Mouse (Mus musculus): ENCODE measurements at regions not wholly inside any gene's neighbourhood (a gene's known extent, or its start where the extent isn't known, plus 50 kb on each side); places are given as distances from the start of the nearest gene placed in this dataset.

DNA sequence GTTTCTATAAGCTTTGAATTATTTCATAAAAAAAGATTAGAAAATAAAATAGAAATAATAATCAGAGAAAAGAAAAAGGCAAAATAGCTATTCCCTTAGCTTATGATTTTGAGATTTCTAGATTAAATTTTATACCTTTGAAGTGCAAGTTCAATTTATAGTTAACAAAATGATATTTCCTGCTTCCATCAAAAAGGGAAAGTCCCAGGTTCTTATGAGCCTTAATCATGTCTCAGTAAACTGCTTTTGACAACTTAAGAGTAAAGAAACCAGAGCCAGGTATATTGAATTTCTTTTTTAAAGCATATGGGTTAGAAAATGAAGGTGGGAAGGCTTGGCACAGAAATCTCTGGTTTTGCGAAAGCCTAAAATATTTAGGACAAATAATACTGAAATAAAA lies 733.4 kb upstream of the Tbl1xr1 start:
- in situ Hi-C loops (cut with MboI; ENCODE audit: low pct_ligation_motif_present, low pct_unique_long_range_greater_than_20kb, low sequenced_read_pairs) (no loop called here), dilution Hi-C loops (cut with MboI; ENCODE audit: extremely low pct_ligation_motif_present, extremely low pct_unique_long_range_greater_than_20kb, low sequenced_read_pairs) (no loop called here)
- H3K9me3 ChIP-seq (replicated peaks; ENCODE audit: low read length): no peaks in the 10 kb centered on the region
- H3K9ac ChIP-seq (ENCODE audit: insufficient read depth, low read depth): no peak overlapping the region
- no peaks in the 10 kb centered on the region for H3K27me3 ChIP-seq (replicated peaks)
- no peaks in the 10 kb centered on the region for H3K79me2 ChIP-seq (replicated peaks; ENCODE audit: control insufficient read depth, extremely low read depth, insufficient read depth, poor library complexity, severe bottlenecking)
- TF ChIP-seq TCF12 (IDR thresholded peaks at IDR 0.05; ENCODE audit: low read depth, low read length) (no peak), RCOR1 (conservative IDR thresholded peaks at IDR 0.05; ENCODE audit: low read depth, low read length) (no peak), MAX (IDR thresholded peaks at IDR 0.05; ENCODE audit: low read length) (no peak), NRF1 (IDR thresholded peaks at IDR 0.05; ENCODE audit: low read depth, low read length) (no peak), BHLHE40 (IDR thresholded peaks at IDR 0.05; ENCODE audit: low read depth, low read length) (no peak), MAFK (IDR thresholded peaks at IDR 0.05; ENCODE audit: insufficient replicate concordance, low read length) (no peak), USF2 (conservative IDR thresholded peaks at IDR 0.05; ENCODE audit: low read depth, low read length) (no peak), HCFC1 (IDR thresholded peaks at IDR 0.05; ENCODE audit: low read depth, low read length) (no peak), MAZ (IDR thresholded peaks at IDR 0.05; ENCODE audit: low read depth, low read length) (no peak), ZKSCAN1 (IDR thresholded peaks at IDR 0.05; ENCODE audit: borderline replicate concordance, low read depth, low read length) (no peak)
- no peak for DNase-seq (ENCODE audit: extremely low read depth)
- no peak overlapping the region for H3K4me2 ChIP-seq (ENCODE audit: insufficient read depth, low read depth, poor library complexity, severe bottlenecking)
- no peaks in the 10 kb centered on the region for H3K4me1 ChIP-seq (ENCODE audit: control insufficient read depth in 1 of 2, insufficient read depth in 2 of 2)
- H3K27ac ChIP-seq (ENCODE audit: insufficient read depth, low read depth): no peak overlapping the region
- no peak overlapping the region for H3K4me3 ChIP-seq (replicated peaks in 1 of 3; ENCODE audit: low read depth in 2 of 3, low read length in 2 of 3, poor library complexity in 1 of 3)
- H3K36me3 ChIP-seq (replicated peaks in 1 of 2; ENCODE audit: control insufficient read depth in 1 of 2, insufficient read depth in 1 of 2, low read length in 1 of 2): no peaks in the 10 kb centered on the region

DNA sequence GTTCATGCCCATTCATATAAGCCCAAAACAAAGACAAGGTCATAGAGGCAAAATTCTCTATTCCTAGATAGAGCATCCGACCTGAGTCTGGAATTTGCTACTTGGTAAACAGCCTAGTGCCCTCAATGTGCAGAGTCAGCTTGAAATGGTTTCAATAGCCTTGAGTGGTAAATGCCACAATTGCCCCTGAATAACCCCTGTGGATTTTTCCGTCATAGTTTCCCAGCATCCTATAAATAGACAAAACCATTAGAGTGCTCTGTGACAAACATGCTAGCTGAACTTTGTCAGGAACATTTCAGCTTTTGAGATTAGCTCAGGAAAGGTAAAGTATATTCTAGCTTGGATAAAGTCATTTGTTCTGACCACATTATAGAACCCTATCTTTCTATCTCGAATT lies 727.0 kb upstream of the Tbl1xr1 start:
- Histone ChIP-seq H3K4me2 (ENCODE audit: insufficient read depth, low read depth, poor library complexity, severe bottlenecking) (no peak overlapping the region), H3K9ac (ENCODE audit: insufficient read depth, low read depth) (no peak overlapping the region), H3K4me1 (ENCODE audit: control insufficient read depth in 1 of 2, insufficient read depth in 2 of 2) (no peaks in the 10 kb centered on the region), H3K27ac (ENCODE audit: insufficient read depth, low read depth) (no peak overlapping the region), H3K9me3 (replicated peaks; ENCODE audit: low read length) (no peaks in the 10 kb centered on the region), H3K4me3 (replicated peaks in 1 of 3; ENCODE audit: low read depth in 2 of 3, low read length in 2 of 3, poor library complexity in 1 of 3) (no peak overlapping the region), H3K79me2 (replicated peaks; ENCODE audit: control insufficient read depth, extremely low read depth, insufficient read depth, poor library complexity, severe bottlenecking) (no peaks in the 10 kb centered on the region), H3K36me3 (replicated peaks in 1 of 2; ENCODE audit: control insufficient read depth in 1 of 2, insufficient read depth in 1 of 2, low read length in 1 of 2) (no peaks in the 10 kb centered on the region), H3K27me3 (replicated peaks) (no peaks in the 10 kb centered on the region)
- no peak for DNase-seq (ENCODE audit: extremely low read depth)
- dilution Hi-C loops (cut with MboI; ENCODE audit: extremely low pct_ligation_motif_present, extremely low pct_unique_long_range_greater_than_20kb, low sequenced_read_pairs) (no loop called here), in situ Hi-C loops (cut with MboI; ENCODE audit: low pct_ligation_motif_present, low pct_unique_long_range_greater_than_20kb, low sequenced_read_pairs) (no loop called here)
- no peak for TF ChIP-seq ZNF384 (IDR thresholded peaks at IDR 0.05; ENCODE audit: low read depth, low read length)
- TF ChIP-seq MAFK (IDR thresholded peaks at IDR 0.05; ENCODE audit: insufficient replicate concordance, low read length): no peak
- TF ChIP-seq RCOR1 (conservative IDR thresholded peaks at IDR 0.05; ENCODE audit: low read depth, low read length): no peak
- no peak for TF ChIP-seq MEF2A (IDR thresholded peaks at IDR 0.05; ENCODE audit: borderline replicate concordance, low read depth, low read length)
- TF ChIP-seq ETS1 (conservative IDR thresholded peaks at IDR 0.05; ENCODE audit: low read depth, low read length): no peak
- no peak for TF ChIP-seq RAD21 (IDR thresholded peaks at IDR 0.05; ENCODE audit: low read depth, low read length)
- TF ChIP-seq SMC3 (IDR thresholded peaks at IDR 0.05; ENCODE audit: low read depth, low read length): no peak
- TF ChIP-seq KAT2A (IDR thresholded peaks at IDR 0.05; ENCODE audit: insufficient replicate concordance, low read length): no peak
- TF ChIP-seq CTCF (conservative IDR thresholded peaks at IDR 0.05 in 1 of 2, IDR thresholded peaks at IDR 0.05 in 1 of 2; ENCODE audit: low read depth in 2 of 2, low read length in 2 of 2): no peak
- no peak for TF ChIP-seq ZC3H11A (IDR thresholded peaks at IDR 0.05; ENCODE audit: low read depth, low read length)
- no peak for TF ChIP-seq POLR2AphosphoS2 (IDR thresholded peaks at IDR 0.05; ENCODE audit: low read depth, low read length)

All from CH12.LX (cell line).